Mouse (Mus musculus): ENCODE measurements around the gene Mon2. TPM values are rescaled to one million over a fixed set of nuclear protein-coding genes. Genes with fewer than 3 reads are reported as not detected.

The Mon2 gene
- polyA plus RNA-seq (2012; rRNA removed): 53.6 and 55.9 TPM in 2 replicates

GRCm38 (mm10) chr10:123076245-123077023 is at the start of gene Mon2:
Mon2 (minus strand) TSS chr10:123076505.
- TF ChIP-seq CTCF (IDR thresholded peaks at IDR 0.05; ENCODE audit: borderline replicate concordance, extremely low read depth, insufficient read depth, insufficient read length) (no peak), POLR2A (IDR thresholded peaks at IDR 0.05; ENCODE audit: borderline replicate concordance, extremely low read depth, insufficient read depth, insufficient read length, poor library complexity, severe bottlenecking) (peak; percentile 72)
- peak; percentile 98 for DNase-seq (ENCODE audit: low read depth)

- TF ChIP-seq POLR2A (IDR thresholded peaks at IDR 0.05; ENCODE audit: borderline replicate concordance, extremely low read depth, insufficient read depth, insufficient read length, poor library complexity, severe bottlenecking) (no peak), CTCF (IDR thresholded peaks at IDR 0.05; ENCODE audit: borderline replicate concordance, extremely low read depth, insufficient read depth, insufficient read length) (peak; percentile 24; the same call in 1 of the 2 replicates)
- no peak for DNase-seq (ENCODE audit: low read depth)
These were observed 44.5 kb upstream of the Mon2 start for GRCm38 (mm10) chr10:123120666-123121392.

DNA sequence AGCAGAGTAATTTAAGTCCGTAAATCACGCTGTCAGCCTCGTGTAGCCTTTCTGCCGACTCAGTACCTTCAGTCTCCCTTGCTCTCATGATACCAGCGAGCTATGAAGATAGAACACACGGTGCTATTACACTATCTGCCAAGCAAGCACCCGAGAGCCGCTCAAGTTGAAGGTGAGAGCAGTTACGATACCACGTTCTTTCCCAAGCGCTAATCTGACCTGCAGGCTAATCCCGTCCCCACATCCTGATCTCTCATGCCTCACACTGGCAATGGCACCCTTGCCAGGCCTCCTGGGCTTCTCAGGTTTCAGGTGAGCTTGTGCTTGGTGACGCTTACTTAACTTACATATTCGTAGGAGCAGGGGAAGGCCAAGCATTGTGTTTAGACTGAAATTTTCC is 40.6 kb upstream of the Mon2 start:
- TF ChIP-seq POLR2A (IDR thresholded peaks at IDR 0.05; ENCODE audit: borderline replicate concordance, extremely low read depth, insufficient read depth, insufficient read length, poor library complexity, severe bottlenecking): no peak
- TF ChIP-seq CTCF (IDR thresholded peaks at IDR 0.05; ENCODE audit: borderline replicate concordance, extremely low read depth, insufficient read depth, insufficient read length): no peak
- no peak for DNase-seq (ENCODE audit: low read depth)

GRCm38 (mm10) chr10:123113466-123113865 is 37.2 kb upstream of the Mon2 start:
- no peak for DNase-seq (ENCODE audit: low read depth)
- TF ChIP-seq POLR2A (IDR thresholded peaks at IDR 0.05; ENCODE audit: borderline replicate concordance, extremely low read depth, insufficient read depth, insufficient read length, poor library complexity, severe bottlenecking) (no peak), CTCF (IDR thresholded peaks at IDR 0.05; ENCODE audit: borderline replicate concordance, extremely low read depth, insufficient read depth, insufficient read length) (no peak)

DNA sequence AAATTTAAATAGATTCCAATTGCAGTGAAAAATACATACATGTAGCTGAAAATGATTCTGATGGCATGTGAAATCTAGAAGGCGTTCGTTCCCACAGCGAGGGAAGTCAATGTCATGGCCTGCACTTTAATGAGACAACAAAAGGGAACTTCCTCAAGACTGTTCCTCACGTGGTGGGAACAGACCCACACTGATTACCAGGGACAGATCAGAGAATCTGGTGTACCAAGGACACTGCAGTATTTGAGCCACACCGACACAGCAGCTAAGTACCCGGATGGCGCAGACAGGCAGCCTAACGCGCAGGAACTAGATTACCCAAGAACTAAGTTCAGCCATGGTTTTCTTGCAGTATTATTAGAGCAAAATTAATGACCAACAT is 36.5 kb upstream of the Mon2 start:
- no peak for DNase-seq (ENCODE audit: low read depth)
- no peak for TF ChIP-seq POLR2A (IDR thresholded peaks at IDR 0.05; ENCODE audit: borderline replicate concordance, extremely low read depth, insufficient read depth, insufficient read length, poor library complexity, severe bottlenecking)
- no peak for TF ChIP-seq CTCF (IDR thresholded peaks at IDR 0.05; ENCODE audit: borderline replicate concordance, extremely low read depth, insufficient read depth, insufficient read length)

- TF ChIP-seq POLR2A (IDR thresholded peaks at IDR 0.05; ENCODE audit: borderline replicate concordance, extremely low read depth, insufficient read depth, insufficient read length, poor library complexity, severe bottlenecking) (no peak), CTCF (IDR thresholded peaks at IDR 0.05; ENCODE audit: borderline replicate concordance, extremely low read depth, insufficient read depth, insufficient read length) (no peak)
- DNase-seq (ENCODE audit: low read depth): no peak
These were observed 35.9 kb upstream of the Mon2 start for GRCm38 (mm10) chr10:123112056-123112786.

DNA sequence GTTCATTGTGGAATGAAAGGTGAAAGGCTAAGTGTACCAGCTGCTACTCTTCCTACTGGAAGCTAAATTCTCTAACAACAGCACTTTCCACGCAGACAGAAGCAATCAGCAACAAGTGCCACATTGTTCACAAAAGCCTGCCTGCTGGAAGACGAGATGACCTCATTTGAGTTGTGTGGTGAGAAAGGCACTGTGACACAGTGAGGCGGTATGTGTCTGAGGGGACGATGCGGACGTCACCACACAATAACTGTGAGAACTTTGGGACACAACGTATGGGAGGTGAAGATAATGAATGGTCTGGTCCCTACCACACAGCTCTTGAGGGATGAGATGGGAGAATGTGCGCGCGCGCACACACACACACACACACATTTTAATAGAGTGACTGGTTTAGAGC is 34.2 kb upstream of the Mon2 start:
- DNase-seq (ENCODE audit: low read depth): peak; percentile 36
- no peak for TF ChIP-seq POLR2A (IDR thresholded peaks at IDR 0.05; ENCODE audit: borderline replicate concordance, extremely low read depth, insufficient read depth, insufficient read length, poor library complexity, severe bottlenecking)
- no peak for TF ChIP-seq CTCF (IDR thresholded peaks at IDR 0.05; ENCODE audit: borderline replicate concordance, extremely low read depth, insufficient read depth, insufficient read length)

- TF ChIP-seq POLR2A (IDR thresholded peaks at IDR 0.05; ENCODE audit: borderline replicate concordance, extremely low read depth, insufficient read depth, insufficient read length, poor library complexity, severe bottlenecking): no peak
- no peak for DNase-seq (ENCODE audit: low read depth)
These were observed 32.2 kb upstream of the Mon2 start for GRCm38 (mm10) chr10:123108527-123108926.

GRCm38 (mm10) chr10:123108121-123108520 is 31.8 kb upstream of the Mon2 start:
- no peak for TF ChIP-seq CTCF (IDR thresholded peaks at IDR 0.05; ENCODE audit: borderline replicate concordance, extremely low read depth, insufficient read depth, insufficient read length)
- TF ChIP-seq POLR2A (IDR thresholded peaks at IDR 0.05; ENCODE audit: borderline replicate concordance, extremely low read depth, insufficient read depth, insufficient read length, poor library complexity, severe bottlenecking): no peak
- no peak for DNase-seq (ENCODE audit: low read depth)

DNA sequence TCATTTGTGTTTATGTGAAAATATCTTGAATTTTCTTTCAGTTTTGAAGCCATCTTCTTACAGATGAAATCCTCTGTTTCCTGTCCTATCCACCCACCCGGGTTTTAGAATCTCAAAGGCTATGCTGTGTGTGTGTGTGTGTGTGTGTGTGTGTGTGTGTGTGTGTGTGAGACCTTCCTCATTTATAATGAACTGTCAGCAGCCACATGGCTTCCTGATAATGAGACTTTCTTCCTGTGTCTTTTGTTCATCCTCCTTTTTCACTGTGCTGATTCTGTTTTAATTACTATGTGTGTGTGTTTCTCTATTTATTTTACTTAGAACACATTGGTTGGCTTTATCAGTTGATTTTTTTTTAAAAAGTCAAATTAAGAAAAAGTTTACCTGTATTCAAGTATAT is 25.0 kb upstream of the Mon2 start:
- TF ChIP-seq CTCF (IDR thresholded peaks at IDR 0.05; ENCODE audit: borderline replicate concordance, extremely low read depth, insufficient read depth, insufficient read length) (no peak), POLR2A (IDR thresholded peaks at IDR 0.05; ENCODE audit: borderline replicate concordance, extremely low read depth, insufficient read depth, insufficient read length, poor library complexity, severe bottlenecking) (no peak)
- no peak for DNase-seq (ENCODE audit: low read depth)

DNA sequence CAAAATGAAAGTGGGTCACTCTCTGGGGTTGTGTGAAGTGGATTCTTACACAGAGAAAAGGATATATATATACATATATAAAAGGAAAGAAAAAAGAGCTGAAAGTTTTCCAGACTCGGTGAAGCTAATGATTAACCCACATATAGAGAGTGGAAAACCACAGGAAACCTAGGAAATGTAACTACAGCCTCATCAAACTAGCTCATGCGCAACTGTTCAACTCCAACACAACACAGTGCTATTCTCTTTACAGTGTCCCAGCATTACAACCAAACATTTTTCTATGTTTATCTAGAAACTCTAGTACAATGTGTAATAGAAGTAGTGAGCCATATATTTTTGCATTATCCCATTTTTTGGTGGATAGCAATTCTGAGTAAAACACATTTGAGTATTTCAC is 24.3 kb upstream of the Mon2 start:
- TF ChIP-seq CTCF (IDR thresholded peaks at IDR 0.05; ENCODE audit: borderline replicate concordance, extremely low read depth, insufficient read depth, insufficient read length): no peak
- TF ChIP-seq POLR2A (IDR thresholded peaks at IDR 0.05; ENCODE audit: borderline replicate concordance, extremely low read depth, insufficient read depth, insufficient read length, poor library complexity, severe bottlenecking): no peak
- no peak for DNase-seq (ENCODE audit: low read depth)

Measured in brain, embryonic 14.5 days (tissue).